Mouse (Mus musculus): ENCODE data around the gene Tmem259. TPM values are rescaled to one million over a fixed set of nuclear protein-coding genes. Genes with fewer than 3 reads are reported as not detected.

Tmem259 gene
- polyA plus RNA-seq, 1 experiment from 2014 or later, result 17.2 TPM

Other genes starting within 250 kb of the Tmem259 start
- gene Polrmt, start 237.7 kb downstream of the Tmem259 start, polyA plus RNA-seq (2016; fragmentation: Nextera tagmentation; extraction: Ambion mirVana), result 28.3 and 30.1 TPM in 2 replicates
- 0.11 and 0.13 TPM in 2 replicates for gene Fgf22, start 229.3 kb downstream of the Tmem259 start, polyA plus RNA-seq (2016; fragmentation: Nextera tagmentation; extraction: Ambion mirVana)
- gene Rnf126, start 217.4 kb downstream of the Tmem259 start, polyA plus RNA-seq (2016; fragmentation: Nextera tagmentation; extraction: Ambion mirVana), result 79.6 and 80.4 TPM in 2 replicates
- 0.80 and 0.98 TPM in 2 replicates for gene Fstl3, start 207.1 kb downstream of the Tmem259 start, polyA plus RNA-seq (2016; fragmentation: Nextera tagmentation; extraction: Ambion mirVana)
- 1.4 and 2.2 TPM in 2 replicates for gene Prss57, start 193.4 kb downstream of the Tmem259 start, polyA plus RNA-seq (2016; fragmentation: Nextera tagmentation; extraction: Ambion mirVana)
- 12.4 and 13.2 TPM in 2 replicates for gene Palm, start 190.8 kb downstream of the Tmem259 start, polyA plus RNA-seq (2016; fragmentation: Nextera tagmentation; extraction: Ambion mirVana)
- 0.49 and 0.54 TPM in 2 replicates for gene Misp, start 163.3 kb downstream of the Tmem259 start, polyA plus RNA-seq (2016; fragmentation: Nextera tagmentation; extraction: Ambion mirVana)
- 207 and 211 TPM in 2 replicates for gene Ptbp1, start 129.9 kb downstream of the Tmem259 start, polyA plus RNA-seq (2016; fragmentation: Nextera tagmentation; extraction: Ambion mirVana)
- 38.4 and 38.6 TPM in 2 replicates for gene Prtn3, start 109.9 kb downstream of the Tmem259 start, polyA plus RNA-seq (2016; fragmentation: Nextera tagmentation; extraction: Ambion mirVana)
- gene Plppr3, start 109.7 kb downstream of the Tmem259 start, polyA plus RNA-seq (2016; fragmentation: Nextera tagmentation; extraction: Ambion mirVana), result 8.2 and 10.0 TPM in 2 replicates
- gene Elane, start 98.1 kb downstream of the Tmem259 start, polyA plus RNA-seq (2016; fragmentation: Nextera tagmentation; extraction: Ambion mirVana), result 12.1 and 15.4 TPM in 2 replicates
- not detected in 2 replicates for gene Cfd, start 93.5 kb downstream of the Tmem259 start, polyA plus RNA-seq (2016; fragmentation: Nextera tagmentation; extraction: Ambion mirVana)
- gene Med16, start 75.4 kb downstream of the Tmem259 start, polyA plus RNA-seq (2016; fragmentation: Nextera tagmentation; extraction: Ambion mirVana), result 26.6 and 27.4 TPM in 2 replicates
- 0.98 and 11.0 TPM in 2 replicates for gene Gm26602, start 73.5 kb downstream of the Tmem259 start, polyA plus RNA-seq (2016; fragmentation: Nextera tagmentation; extraction: Ambion mirVana)
- 0.35 and 0.43 TPM in 2 replicates for gene Kiss1r, start 67.4 kb downstream of the Tmem259 start, polyA plus RNA-seq (2016; fragmentation: Nextera tagmentation; extraction: Ambion mirVana)
- gene R3hdm4, start 63.1 kb downstream of the Tmem259 start, polyA plus RNA-seq (2016; fragmentation: Nextera tagmentation; extraction: Ambion mirVana), result 67.5 and 74.1 TPM in 2 replicates
- gene Arid3a, start 57.3 kb downstream of the Tmem259 start, polyA plus RNA-seq (2016; fragmentation: Nextera tagmentation; extraction: Ambion mirVana), result 5.6 and 6.4 TPM in 2 replicates
- gene Wdr18, start 24.2 kb downstream of the Tmem259 start, polyA plus RNA-seq (2016; fragmentation: Nextera tagmentation; extraction: Ambion mirVana), result 99.9 and 114 TPM in 2 replicates
- gene Grin3b, start 13.6 kb downstream of the Tmem259 start, polyA plus RNA-seq (2016; fragmentation: Nextera tagmentation; extraction: Ambion mirVana), result 0.14 TPM in 2 replicates
- 68.2 and 75.4 TPM in 2 replicates for gene Cnn2, start 4.3 kb upstream of the Tmem259 start, polyA plus RNA-seq (2016; fragmentation: Nextera tagmentation; extraction: Ambion mirVana)
- 10.5 and 12.1 TPM in 2 replicates for gene Abca7, start 12.2 kb upstream of the Tmem259 start, polyA plus RNA-seq (2016; fragmentation: Nextera tagmentation; extraction: Ambion mirVana)
- 22.3 and 22.8 TPM in 2 replicates for gene Arhgap45, start 32.3 kb upstream of the Tmem259 start, polyA plus RNA-seq (2016; fragmentation: Nextera tagmentation; extraction: Ambion mirVana)
- gene Polr2e, start 55.5 kb upstream of the Tmem259 start, polyA plus RNA-seq (2016; fragmentation: Nextera tagmentation; extraction: Ambion mirVana), result 142 and 147 TPM in 2 replicates
- 682 and 685 TPM in 2 replicates for gene Gpx4, start 62.8 kb upstream of the Tmem259 start, polyA plus RNA-seq (2016; fragmentation: Nextera tagmentation; extraction: Ambion mirVana)
- 15.0 and 15.4 TPM in 2 replicates for gene Sbno2, start 121.2 kb upstream of the Tmem259 start, polyA plus RNA-seq (2016; fragmentation: Nextera tagmentation; extraction: Ambion mirVana)
- 18.6 and 19.8 TPM in 2 replicates for gene Stk11, start 131.5 kb upstream of the Tmem259 start, polyA plus RNA-seq (2016; fragmentation: Nextera tagmentation; extraction: Ambion mirVana)
- gene Atp5d, start 154.3 kb upstream of the Tmem259 start, polyA plus RNA-seq (2016; fragmentation: Nextera tagmentation; extraction: Ambion mirVana), result 393 and 419 TPM in 2 replicates
- gene Cbarp, start 156.5 kb upstream of the Tmem259 start, polyA plus RNA-seq (2016; fragmentation: Nextera tagmentation; extraction: Ambion mirVana), result 0.94 and 0.96 TPM in 2 replicates
- 5.7 and 6.3 TPM in 2 replicates for gene Midn, start 163.9 kb upstream of the Tmem259 start, polyA plus RNA-seq (2016; fragmentation: Nextera tagmentation; extraction: Ambion mirVana)
- 22.1 and 27.3 TPM in 2 replicates for gene Cirbp, start 181.7 kb upstream of the Tmem259 start, polyA plus RNA-seq (2016; fragmentation: Nextera tagmentation; extraction: Ambion mirVana)
- 14.0 and 16.4 TPM in 2 replicates for gene 1600002K03Rik, start 188.6 kb upstream of the Tmem259 start, polyA plus RNA-seq (2016; fragmentation: Nextera tagmentation; extraction: Ambion mirVana)
- gene Efna2, start 195.2 kb upstream of the Tmem259 start, polyA plus RNA-seq (2016; fragmentation: Nextera tagmentation; extraction: Ambion mirVana), result 3.1 and 3.4 TPM in 2 replicates
- 33.5 and 35.1 TPM in 2 replicates for gene Mum1, start 242.1 kb upstream of the Tmem259 start, polyA plus RNA-seq (2016; fragmentation: Nextera tagmentation; extraction: Ambion mirVana)

Measured in liver, embryonic 12.5 days (tissue).